Mouse (Mus musculus): ENCODE results near the gene Kank2.

Gene Kank2

GRCm38 (mm10) chr9:21798345-21799009 lies at the start of gene Kank2:
Kank2 (minus strand) TSS chr9:21798744.
- peak; percentile 86 for DNase-seq (ENCODE audit: low spot score)

- no peak for DNase-seq (ENCODE audit: low spot score)
Measured at GRCm38 (mm10) chr9:21847926-21848325, 49.4 kb upstream of the Kank2 start.

GRCm38 (mm10) chr9:21847425-21847824 lies 48.9 kb upstream of the Kank2 start:
- DNase-seq (ENCODE audit: low spot score) = no peak

GRCm38 (mm10) chr9:21846755-21847341 lies 48.3 kb upstream of the Kank2 start:
- peak; percentile 67 for DNase-seq (ENCODE audit: low spot score)

- peak; percentile 43 for DNase-seq (ENCODE audit: low spot score)
Measured at GRCm38 (mm10) chr9:21845381-21846080, 47.0 kb upstream of the Kank2 start.

- no peak for DNase-seq (ENCODE audit: low spot score)
Measured at GRCm38 (mm10) chr9:21843086-21843485, 44.5 kb upstream of the Kank2 start.

- no peak for DNase-seq (ENCODE audit: low spot score)
Measured at GRCm38 (mm10) chr9:21842391-21842790, 43.8 kb upstream of the Kank2 start.

GRCm38 (mm10) chr9:21841340-21841739 lies 42.8 kb upstream of the Kank2 start:
- DNase-seq (ENCODE audit: low spot score) = no peak

GRCm38 (mm10) chr9:21840115-21840787 lies 41.7 kb upstream of the Kank2 start:
- peak; percentile 72 for DNase-seq (ENCODE audit: low spot score)

- no peak for DNase-seq (ENCODE audit: low spot score)
Measured at GRCm38 (mm10) chr9:21837690-21838089, 39.1 kb upstream of the Kank2 start.

- DNase-seq (ENCODE audit: low spot score) = no peak
Measured at GRCm38 (mm10) chr9:21835258-21835912, 36.8 kb upstream of the Kank2 start, which contains the start of gene Angptl8. Angptl8 (plus strand) TSS chr9:21835510.

- no peak for DNase-seq (ENCODE audit: low spot score)
Measured at GRCm38 (mm10) chr9:21831558-21832240, 33.2 kb upstream of the Kank2 start.

- no peak for DNase-seq (ENCODE audit: low spot score)
Measured at GRCm38 (mm10) chr9:21830936-21831335, 32.4 kb upstream of the Kank2 start.

- no peak for DNase-seq (ENCODE audit: low spot score)
Measured at GRCm38 (mm10) chr9:21830461-21830850, 31.9 kb upstream of the Kank2 start.

GRCm38 (mm10) chr9:21829834-21830460 lies 31.4 kb upstream of the Kank2 start:
- DNase-seq (ENCODE audit: low spot score) = no peak

- no peak for DNase-seq (ENCODE audit: low spot score)
Measured at GRCm38 (mm10) chr9:21824366-21824765, 25.8 kb upstream of the Kank2 start.

- no peak for DNase-seq (ENCODE audit: low spot score)
Measured at GRCm38 (mm10) chr9:21823957-21824356, 25.4 kb upstream of the Kank2 start.

- no peak for DNase-seq (ENCODE audit: low spot score)
Measured at GRCm38 (mm10) chr9:21822686-21823085, 24.1 kb upstream of the Kank2 start.

- no peak for DNase-seq (ENCODE audit: low spot score)
Measured at GRCm38 (mm10) chr9:21820183-21820582, 21.6 kb upstream of the Kank2 start.

GRCm38 (mm10) chr9:21819181-21819729 lies 20.7 kb upstream of the Kank2 start:
- DNase-seq (ENCODE audit: low spot score) = no peak

- no peak for DNase-seq (ENCODE audit: low spot score)
Measured at GRCm38 (mm10) chr9:21818561-21818960, 20.0 kb upstream of the Kank2 start.

Data from embryo, embryonic 10.5 days (tissue).